Mouse (Mus musculus): Measurements from ENCODE around the gene Gm28053. TPM values are rescaled to one million over a fixed set of nuclear protein-coding genes. Genes with fewer than 3 reads are reported as not detected.

Gene Gm28053
- total RNA-seq, 2 experiments from 2014 or later: 1.8 to 5.3 TPM

DNA sequence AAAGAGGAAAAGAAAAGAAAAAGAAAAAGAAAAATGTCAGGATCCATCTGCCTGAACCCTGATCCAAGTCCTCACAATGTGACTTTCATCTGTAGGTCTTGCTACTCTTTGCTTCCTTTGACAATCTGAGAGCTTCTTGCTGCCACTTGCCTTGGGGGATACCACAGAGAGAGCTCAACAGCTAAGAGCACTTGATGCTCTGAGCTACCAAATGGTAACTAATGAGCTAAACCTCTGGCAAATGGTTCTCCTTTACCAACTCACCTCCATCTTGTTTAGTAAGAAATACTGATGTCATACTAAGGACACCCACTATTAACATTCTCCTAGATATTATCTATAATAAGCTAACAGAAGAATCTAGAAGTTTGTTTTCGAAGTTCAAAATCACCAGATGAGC lies 15.3 kb downstream of the Gm28053 start:
- DNase-seq (ENCODE audit: low spot score): no peak
- intact Hi-C loops (cut with DNase I): no loop called here

DNA sequence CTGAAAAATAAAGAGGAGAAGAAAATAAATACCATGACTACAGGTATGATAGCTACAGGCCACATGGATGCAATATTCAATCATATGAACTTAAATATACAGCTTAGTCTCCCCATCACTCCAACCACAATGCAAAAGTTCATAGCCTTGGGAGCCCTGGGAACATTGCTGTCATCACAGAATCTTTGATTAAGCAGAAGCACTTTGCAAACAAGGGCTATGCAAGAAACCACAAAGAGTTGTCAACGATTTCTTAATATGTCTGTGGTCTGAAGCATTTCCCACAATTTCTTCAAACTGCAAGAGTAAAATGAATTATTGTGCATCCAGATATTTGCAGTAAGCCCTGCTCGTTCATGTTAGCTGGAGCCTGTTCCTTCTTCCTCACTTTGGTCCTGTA lies 18.6 kb downstream of the Gm28053 start:
- DNase-seq (ENCODE audit: low spot score): no peak
- intact Hi-C loops (cut with DNase I): no loop called here

DNA sequence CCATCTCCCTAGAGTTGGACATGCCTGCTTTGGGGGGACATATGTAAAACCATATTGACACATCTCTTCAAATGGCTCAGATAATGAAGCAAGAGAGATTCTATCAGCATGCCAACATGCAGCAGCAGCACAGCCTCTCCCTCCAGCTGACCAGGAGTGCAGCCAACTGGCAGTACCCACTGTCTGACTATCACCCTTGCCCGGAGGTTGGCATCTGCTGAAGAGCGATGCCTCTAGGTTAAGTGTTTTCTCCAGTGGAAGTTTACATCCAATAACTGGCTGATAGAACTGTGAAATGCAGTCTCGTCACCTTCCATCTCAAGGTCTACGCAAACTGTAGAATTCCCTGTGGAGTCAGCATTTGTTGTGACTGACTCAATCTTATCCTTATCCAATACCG lies 19.3 kb downstream of the Gm28053 start:
- DNase-seq (ENCODE audit: low spot score): no peak
- intact Hi-C loops (cut with DNase I): no loop called here

DNA sequence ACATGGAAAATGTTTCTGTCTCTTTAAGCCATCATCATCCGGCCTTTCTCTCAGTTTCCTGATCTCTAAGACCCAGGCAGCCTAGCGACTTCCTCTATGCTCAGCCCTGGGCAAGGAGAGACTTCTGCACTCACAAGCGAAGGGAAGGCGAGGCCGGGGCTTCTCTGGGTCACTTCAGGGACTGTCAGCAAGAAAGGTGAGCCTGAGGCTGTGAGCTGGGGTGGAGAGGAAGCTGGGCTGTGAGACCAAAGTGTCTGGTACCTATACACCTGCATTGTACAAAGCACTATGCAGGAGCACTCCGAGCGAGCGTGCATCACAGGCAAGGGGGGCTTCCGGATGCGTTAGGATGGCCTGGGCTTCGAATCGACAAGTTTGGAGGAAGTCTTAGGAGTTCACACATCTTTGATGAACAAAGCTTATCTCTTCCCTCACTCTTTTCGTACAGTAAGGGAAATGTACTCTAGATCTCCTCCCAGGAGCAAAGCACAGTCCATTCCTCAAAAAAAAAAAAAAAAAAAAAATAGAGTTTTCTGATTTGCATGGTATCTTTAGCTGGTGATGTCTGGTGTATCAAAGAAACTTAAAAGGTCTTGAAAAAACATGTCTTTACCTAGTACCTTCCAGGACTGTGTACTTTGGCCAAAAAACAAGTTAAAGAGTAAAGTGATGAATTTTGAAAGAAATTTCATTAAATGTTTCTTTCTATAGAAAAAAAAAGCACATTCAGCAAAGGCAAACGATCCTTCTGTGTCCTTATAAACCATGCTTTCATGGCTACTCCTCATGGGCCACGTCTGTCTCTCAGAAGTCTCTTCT lies 20.8 kb downstream of the Gm28053 start, which contains the start of gene Gimap1:
Gimap1 (plus strand) TSS at position 94 of the 819 bp plus-strand sequence.
- intact Hi-C loops (cut with DNase I): no loop called here
- DNase-seq (ENCODE audit: low spot score): peak; percentile 41

DNA sequence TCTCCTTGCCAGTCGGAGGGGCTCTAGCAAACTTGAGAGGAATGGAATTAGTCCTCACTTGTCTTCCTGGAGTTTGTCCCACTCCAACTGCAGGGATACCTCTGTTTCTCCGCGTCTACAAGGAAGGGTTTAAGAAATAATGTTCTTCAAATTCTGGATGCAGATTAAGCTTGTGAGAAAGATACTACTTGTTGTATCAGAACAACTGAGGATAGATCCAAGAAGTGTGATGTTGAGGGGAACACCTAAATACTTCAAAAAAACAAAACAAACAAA lies 21.3 kb downstream of the Gm28053 start:
- intact Hi-C loops (cut with DNase I): loop anchor here (5.0 kb wide), 1 partner anchor 37 kb away; no protein-coding TSS in a partner anchor
- DNase-seq (ENCODE audit: low spot score): no peak

DNA sequence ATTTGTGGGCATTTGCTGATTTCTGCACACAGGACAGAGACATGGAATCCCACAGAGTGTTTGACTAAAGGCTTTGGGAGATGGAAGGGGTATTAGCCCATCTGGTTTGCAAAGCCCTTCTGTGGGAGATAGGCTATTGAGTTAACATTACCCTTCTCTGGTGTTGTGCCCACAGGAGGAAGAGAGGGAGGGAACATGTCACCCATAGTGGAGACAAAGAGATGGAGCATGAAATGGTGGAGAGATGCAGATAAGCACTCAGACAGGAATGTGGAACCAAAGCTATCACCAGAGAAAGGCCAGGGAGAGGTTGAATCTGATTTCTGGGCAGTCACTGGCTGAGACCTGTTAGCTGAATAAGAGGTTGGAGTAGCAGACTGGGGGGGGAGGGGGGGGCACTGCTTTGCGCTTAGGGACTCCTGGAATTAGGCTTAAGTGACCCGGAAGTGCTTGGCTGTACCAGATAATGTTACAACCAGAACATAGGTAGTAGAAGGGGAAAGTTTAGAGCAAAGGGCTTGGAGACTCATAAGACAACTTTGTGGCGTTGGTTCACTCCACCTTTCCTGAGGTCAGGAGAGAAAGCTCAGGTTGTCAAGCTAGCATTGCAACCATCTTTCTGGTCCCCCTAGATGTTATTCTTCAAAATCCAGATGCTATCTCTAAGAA lies 22.2 kb downstream of the Gm28053 start:
- intact Hi-C loops (cut with DNase I): loop anchor here (5.0 kb wide), 1 partner anchor 38 kb away; no protein-coding TSS in a partner anchor

DNA sequence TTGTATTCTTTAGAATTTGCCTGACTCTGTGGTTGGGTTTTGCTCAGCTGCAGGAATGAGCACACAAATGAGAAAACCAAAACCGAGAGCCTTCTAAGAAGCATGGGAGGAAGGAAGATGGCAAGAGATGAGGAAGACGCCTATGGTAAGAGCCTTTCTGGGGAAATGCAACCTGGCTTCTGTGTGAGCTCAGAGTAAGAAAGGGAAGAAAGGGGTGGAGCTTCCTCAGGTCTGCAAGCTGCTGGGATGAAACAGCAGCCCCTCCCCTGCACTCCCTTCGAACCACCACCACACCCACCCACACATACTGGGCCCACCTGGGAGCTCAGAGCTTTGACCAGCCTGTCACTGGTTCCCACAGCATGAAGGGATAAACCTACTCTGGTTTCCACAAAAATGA lies 22.9 kb downstream of the Gm28053 start:
- DNase-seq (ENCODE audit: low spot score): no peak
- intact Hi-C loops (cut with DNase I): loop anchor here (5.0 kb wide), 1 partner anchor 39 kb away; no protein-coding TSS in a partner anchor

More for the DNA sequence above, 22.2 kb downstream of the Gm28053 start:
- DNase-seq (ENCODE audit: low spot score): no peak

DNA sequence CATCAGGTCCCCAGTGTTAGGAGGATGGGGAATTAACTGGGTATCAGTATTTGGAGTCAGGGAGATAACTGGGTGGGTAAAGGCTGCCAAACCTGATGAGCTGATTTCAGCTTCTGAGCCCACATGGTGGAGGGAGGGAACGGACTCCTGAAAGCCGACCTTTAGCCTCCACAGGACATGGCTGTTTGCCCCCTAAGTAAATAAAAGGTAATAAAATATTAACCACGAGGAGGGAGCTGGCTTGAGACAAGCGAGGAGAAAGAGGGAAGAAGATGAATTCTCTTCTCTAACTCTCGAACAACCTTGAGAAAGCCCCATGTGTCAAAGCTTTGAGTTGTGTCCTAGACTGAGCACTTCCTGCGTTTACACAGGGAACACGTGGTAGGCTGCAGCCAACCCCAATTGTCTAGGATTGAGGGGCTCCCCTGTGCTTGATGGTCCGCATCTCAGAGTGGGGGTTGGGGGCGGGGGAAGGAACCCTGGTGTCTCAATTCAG lies 23.4 kb downstream of the Gm28053 start:
- DNase-seq (ENCODE audit: low spot score): no peak
- intact Hi-C loops (cut with DNase I): loop anchor here (5.0 kb wide), 1 partner anchor 39 kb away; no protein-coding TSS in a partner anchor

DNA sequence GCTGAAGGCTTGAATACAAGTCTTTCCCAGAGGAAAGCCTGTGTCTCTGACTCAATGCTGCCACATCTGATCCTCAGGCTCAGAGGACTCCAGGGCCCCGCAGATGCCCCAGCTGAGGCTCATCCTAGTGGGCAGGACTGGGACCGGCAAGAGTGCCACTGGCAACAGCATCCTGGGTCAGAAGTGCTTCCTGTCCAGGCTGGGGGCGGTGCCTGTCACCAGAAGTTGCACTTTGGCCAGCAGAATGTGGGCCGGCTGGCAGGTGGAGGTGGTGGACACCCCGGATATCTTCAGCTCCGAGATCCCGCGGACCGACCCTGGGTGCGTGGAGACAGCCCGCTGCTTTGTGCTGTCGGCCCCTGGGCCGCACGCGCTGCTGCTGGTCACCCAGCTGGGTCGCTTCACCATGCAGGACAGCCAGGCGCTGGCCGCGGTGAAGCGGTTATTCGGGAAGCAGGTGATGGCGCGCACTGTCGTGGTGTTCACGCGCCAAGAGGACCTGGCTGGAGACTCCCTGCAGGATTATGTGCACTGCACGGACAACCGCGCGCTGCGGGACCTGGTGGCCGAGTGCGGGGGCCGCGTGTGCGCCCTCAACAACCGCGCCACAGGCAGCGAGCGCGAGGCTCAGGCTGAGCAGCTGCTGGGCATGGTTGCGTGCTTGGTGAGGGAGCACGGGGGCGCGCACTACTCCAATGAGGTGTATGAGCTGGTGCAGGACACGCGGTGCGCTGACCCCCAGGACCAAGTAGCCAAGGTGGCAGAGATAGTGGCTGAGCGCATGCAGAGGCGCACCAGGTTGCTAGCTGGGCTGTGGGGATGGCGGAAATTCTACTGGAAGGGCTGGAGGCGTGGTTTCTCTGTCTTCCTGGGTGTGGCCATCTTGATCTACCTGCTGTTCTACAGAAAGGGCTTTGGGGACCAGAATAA lies 24.3 kb downstream of the Gm28053 start:
- intact Hi-C loops (cut with DNase I): loop anchor here (5.0 kb wide), 1 partner anchor 40 kb away; no protein-coding TSS in a partner anchor
- DNase-seq (ENCODE audit: low spot score): no peak

DNA sequence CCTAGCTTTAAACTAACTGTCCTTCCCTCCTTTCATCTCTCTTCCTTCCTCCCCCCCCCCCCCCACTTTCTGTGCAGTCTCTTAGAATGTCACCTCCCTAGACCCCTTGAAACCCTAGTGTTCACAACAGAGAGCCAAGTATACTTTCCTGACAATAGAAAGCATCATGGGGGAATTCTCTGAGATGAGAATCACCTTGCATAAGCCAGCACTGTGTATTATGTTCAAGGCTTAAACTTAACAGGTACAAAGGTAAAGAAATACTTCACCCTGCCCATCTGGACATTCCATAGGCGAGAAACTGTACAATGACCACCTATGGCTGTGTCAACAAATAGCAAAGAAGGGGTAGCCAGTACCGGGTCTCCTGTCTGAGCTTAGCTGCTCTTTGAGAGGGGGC lies 27.1 kb downstream of the Gm28053 start:
- intact Hi-C loops (cut with DNase I): loop anchor here (2.0 kb wide), 1 partner anchor 35 kb away; no protein-coding TSS in a partner anchor

DNA sequence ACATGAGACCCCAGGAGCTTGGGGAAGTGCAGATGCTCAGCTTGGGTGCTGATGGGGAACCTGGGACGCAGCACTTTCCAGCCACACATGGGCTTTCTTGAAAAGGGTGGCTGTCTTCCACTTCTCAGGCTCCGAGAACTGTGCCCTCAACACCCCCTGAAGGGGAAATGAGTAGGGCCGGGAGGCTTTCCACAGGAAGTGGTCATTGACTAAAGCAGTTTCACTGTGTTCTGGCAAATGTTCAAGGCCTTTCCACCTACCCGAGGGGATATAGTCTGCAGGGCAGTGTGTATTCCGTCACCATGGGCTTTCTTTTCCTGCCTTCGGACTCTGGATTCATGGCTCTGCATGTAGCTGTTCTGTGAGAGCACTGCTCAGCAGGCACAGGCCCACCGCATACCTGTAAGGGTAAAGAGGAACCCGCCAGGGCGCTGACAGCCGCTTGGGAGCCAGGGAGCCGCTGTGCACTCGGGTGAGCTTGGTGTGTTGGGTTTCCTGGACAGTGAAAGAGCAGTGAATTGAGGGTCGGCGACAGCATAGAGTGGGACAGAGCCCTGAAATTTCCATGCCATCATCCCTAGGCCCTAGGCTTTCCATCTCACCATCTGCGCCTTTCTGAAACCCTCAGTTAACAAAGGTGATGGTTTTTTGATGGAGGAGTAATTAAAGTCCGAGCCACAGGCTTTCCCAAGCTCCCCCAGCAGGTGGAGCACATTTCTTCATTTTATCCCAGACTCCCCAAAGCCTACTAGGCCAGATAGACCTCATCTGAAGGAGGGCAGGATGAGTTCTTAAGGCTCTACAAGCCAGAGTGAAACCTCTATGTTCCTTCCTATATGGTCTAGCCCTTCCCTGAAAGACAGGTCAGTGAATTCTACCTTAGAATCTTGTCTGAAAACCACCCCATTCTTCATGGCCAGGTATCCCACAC lies 27.8 kb downstream of the Gm28053 start, which contains the start of gene Gimap5:
Gimap5 (plus strand) TSS at position 239 of the 931 bp plus-strand sequence.
- intact Hi-C loops (cut with DNase I): loop anchor here (2.0 kb wide), 3 partner anchors 35 to 99 kb away; partner anchors contain the start of genes Gimap4 and Gimap8
- DNase-seq (ENCODE audit: low spot score): peak; percentile 43

More for the DNA sequence above, 27.1 kb downstream of the Gm28053 start:
- DNase-seq (ENCODE audit: low spot score): no peak

DNA sequence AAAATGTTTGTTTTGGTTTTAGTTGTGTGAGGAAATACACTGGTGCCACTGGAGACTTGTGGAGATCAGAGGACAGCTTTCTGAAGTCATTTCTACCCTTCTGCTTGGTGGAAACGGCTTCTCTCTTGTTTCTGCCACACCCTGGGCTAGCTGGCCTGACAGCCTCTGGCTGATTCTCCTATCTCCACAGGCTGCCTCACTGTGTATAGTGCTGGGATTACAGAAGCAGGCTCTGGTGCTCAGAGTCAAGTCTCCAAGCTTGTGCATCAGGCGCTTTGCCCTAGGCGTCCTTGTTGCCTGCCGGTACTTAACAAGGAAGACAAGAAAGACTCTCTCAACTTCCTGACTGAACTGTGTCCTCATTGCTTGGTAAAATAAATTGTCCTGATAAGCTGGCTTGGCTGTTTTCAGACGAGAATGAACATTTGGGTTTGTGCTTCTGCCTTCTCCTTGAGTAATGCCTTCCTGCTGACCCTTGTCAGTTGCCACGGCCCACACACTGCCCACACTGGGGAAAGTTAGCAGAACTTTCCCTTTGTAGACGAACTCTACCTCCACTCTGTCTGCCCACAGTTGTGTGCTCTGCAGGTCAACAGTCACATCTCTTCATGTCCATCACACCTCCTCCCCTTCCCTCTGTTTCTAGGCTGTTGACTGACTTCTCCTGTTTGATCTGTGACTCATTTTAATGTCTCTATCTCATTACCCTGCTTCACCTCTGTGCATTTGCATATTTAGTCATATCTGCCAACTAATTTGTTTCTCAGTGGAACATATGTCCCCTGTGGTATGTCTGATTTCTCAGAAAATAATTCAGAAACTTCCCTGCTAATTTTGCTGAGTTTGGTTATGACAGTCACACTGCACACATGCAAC lies 28.9 kb downstream of the Gm28053 start:
- DNase-seq (ENCODE audit: low spot score): no peak
- intact Hi-C loops (cut with DNase I): loop anchor here (2.0 kb wide), 2 partner anchors 63 to 101 kb away; partner anchors contain the start of genes Gimap4 and Gimap8

DNA sequence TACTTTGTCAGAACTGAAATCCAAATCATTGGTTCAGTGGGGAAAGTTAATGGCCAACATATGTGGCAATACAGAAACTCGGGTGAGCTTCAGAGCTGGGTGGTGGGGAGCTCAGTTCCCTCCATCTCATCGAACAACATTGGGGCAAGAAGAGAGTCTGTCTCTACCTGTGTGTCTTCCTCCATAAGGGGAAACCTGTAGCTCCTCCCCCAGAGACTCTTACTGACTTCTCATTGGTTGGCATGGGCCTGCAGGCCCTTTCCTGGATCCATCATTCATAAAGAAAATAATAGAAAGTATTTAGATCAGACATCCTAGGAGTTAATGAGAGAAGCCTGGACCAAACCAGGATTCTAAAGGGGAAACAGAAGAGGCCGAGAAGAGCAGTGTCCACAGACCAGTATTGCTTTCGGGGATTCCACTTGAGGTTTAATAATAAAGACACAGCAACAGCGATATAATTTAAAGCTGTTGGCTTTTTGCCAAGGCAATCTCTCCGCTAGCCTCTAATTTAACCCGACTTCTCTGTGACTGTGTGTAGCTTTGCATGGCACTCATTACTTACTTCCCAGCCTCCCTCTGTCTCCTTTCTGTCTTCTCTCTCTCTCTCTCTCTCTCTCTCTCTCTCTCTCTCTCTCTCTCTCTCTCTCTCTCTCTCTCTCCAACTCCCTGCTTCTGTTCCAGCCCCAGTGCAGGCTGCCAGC lies 45.3 kb downstream of the Gm28053 start:
- intact Hi-C loops (cut with DNase I): no loop called here
- DNase-seq (ENCODE audit: low spot score): no peak

DNA sequence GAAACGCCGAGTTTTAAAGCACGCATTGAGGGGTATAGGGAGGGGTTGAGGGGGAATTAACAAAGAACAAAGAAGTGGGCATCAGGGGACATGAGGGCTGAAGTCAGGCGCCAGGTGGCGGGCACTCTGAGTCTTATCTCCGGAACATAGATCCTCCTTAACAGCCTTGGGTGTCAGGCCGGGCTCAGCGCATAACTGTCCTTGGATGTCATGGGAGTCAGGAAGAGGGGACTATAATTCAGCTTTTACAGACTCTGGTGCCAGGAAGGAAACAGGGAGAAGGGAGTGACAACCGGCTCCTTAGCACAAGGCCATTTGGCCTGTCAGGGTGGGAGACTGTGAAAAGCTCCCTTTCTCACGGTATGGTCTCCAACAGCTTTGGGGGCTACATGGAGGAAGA lies 46.1 kb downstream of the Gm28053 start:
- no peak for DNase-seq (ENCODE audit: low spot score)
- intact Hi-C loops (cut with DNase I): no loop called here

DNA sequence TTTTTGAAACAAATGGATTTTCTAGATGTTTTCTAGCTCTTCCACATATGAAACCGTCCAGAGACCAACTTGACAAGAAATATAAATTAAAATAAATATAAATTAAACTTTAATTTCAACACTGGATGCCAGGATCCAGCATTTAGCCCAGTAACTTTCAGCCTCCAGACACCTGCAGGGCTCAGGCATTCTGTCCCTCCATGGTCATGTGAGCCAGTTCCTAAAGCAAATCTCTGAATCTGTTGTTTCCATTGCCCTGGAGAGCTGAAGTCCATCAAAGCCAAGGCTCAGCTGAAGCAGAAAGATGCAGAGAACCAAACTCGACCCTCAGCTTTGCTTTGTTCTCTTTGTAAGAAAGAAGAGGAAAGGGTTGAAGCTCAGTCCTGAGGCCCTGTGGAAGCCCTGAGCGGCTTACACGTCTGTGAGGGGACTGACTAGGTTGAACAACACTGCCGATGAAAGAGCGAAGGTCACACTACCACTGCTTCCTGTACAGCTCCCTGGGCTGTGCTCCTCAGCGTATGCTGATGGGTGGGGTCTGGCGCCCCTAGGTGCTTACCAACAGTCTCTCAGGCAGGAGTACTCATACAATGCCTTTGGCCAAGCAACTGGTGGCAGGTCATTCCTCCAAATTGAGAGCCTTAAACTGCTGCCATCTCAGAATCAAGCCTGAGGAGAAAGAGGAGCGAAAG lies 49.9 kb downstream of the Gm28053 start:
- DNase-seq (ENCODE audit: low spot score): no peak
- intact Hi-C loops (cut with DNase I): no loop called here

DNA sequence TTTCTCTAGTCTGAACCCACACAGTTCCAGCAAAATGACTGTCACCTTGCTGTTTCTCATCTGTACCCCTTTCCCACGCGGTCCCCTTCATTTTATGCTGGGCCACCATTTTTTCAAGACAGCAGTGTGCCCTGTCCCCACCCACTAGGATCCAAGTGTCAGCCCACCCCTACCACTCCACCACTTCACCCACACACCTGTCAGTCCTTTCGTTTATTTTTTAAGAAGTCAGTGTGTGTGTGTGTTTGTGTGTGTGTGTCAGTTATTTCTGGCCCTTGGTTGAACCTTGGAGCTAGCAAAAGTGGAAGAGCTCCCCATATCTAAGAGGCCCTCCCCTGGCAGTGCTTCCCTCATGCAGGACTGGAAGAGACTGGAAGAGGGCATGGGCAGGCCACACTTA lies 50.5 kb downstream of the Gm28053 start:
- DNase-seq (ENCODE audit: low spot score): no peak
- intact Hi-C loops (cut with DNase I): no loop called here
